Mouse (Mus musculus) granulocyte monocyte progenitor cell, adult 5-6 weeks (primary cell): ENCODE data around the gene Gsdma3. TPM values are rescaled to one million over a fixed set of nuclear protein-coding genes. Genes with fewer than 3 reads are reported as not detected.

ENCODE experiments used
- ATAC-seq: replicated peaks from 2 replicates; pipeline ENCODE4 v1.8.0; 2016; ENCODE audit warnings: mild to moderate bottlenecking, moderate TSS enrichment, inconsistent platforms; ENCODE audit not compliant: poor library complexity, severe bottlenecking
- total RNA-seq, 2 experiments: library from RNA; stranded (forward) in 1 of 2; stranded (reverse) in 1 of 2; fragments of 200-712, 200-1000 nt in 1 of 2; fragments of >200 nt in 1 of 2; fragmentation: Nextera tagmentation in 1 of 2; gene quantifications; 2 replicates each; pipeline ENCODE4 v1.2.3; 2014 to 2017

Gene Gsdma3
- total RNA-seq (2014; fragmentation: Nextera tagmentation) (not detected in 2 replicates), total RNA-seq (2017) (not detected in 2 replicates)

- ATAC-seq = no peak
Measured at GRCm38 (mm10) chr11:98625611-98626410, at the start of gene Gsdma3, which contains the start of gene Gm12355. Gene Gsdma3 (plus strand): TSS chr11:98626360. Gene Gm12355 (minus strand): TSS chr11:98625661.

GRCm38 (mm10) chr11:98577776-98578175 is 48.4 kb upstream of the Gsdma3 start:
- ATAC-seq = no peak

- ATAC-seq = peak; percentile 18; the same call in 1 of the 2 replicates
Measured at GRCm38 (mm10) chr11:98580301-98581121, 45.6 kb upstream of the Gsdma3 start.

DNA sequence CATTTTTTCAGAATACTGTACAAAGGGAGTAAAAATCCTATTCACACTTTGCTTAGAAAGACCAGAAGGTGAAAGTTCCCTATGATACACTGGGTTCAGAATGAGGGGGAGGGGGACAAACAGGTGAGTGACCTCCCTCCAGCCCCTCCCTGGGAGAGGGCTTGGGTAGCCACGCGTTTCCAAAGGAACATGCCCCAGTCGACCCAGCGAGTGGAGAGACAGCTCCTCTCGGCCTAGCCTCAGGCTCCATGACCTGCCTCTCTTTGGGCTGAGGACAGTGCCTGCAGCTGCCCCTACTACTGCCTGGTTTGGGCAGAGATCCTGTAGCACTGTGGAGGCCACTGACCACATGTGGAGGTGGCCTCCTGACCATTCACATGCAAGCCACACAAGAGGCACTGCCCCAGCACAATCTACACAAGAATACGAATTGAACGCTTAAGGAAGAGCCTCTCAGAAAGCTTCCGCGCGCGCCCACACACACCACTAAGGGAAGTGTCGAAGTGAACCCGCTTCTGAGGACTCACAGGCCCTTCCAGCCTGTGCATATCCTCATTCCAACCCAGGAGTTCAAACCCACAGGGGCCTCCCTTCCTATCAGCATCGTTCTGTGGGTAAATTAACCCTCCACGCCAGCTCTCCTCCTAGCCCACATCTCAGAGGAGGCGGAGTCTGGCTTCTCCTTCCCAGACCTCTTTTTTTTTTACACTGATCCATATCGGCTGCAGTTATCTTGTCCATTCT is 44.7 kb upstream of the Gsdma3 start:
- peak; percentile 14; the same call in 1 of the 2 replicates for ATAC-seq

DNA sequence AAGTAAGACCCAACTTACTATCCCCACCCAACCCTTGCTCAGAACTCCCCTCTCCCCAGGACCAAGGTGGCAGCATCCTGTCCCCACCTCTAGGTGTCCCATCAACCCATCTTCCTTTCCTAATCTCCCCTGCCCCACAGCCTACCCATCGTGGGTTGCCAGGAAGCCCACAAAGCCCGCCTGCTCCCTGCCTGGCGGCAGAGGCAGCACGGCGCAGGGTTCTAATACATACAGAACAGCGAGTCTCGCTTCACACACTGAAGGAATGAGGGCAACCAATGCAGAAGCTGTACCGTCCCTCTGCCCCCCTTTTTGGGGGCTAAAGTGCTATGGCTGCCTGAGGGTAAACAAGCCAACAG is 44.2 kb upstream of the Gsdma3 start:
- ATAC-seq = no peak

DNA sequence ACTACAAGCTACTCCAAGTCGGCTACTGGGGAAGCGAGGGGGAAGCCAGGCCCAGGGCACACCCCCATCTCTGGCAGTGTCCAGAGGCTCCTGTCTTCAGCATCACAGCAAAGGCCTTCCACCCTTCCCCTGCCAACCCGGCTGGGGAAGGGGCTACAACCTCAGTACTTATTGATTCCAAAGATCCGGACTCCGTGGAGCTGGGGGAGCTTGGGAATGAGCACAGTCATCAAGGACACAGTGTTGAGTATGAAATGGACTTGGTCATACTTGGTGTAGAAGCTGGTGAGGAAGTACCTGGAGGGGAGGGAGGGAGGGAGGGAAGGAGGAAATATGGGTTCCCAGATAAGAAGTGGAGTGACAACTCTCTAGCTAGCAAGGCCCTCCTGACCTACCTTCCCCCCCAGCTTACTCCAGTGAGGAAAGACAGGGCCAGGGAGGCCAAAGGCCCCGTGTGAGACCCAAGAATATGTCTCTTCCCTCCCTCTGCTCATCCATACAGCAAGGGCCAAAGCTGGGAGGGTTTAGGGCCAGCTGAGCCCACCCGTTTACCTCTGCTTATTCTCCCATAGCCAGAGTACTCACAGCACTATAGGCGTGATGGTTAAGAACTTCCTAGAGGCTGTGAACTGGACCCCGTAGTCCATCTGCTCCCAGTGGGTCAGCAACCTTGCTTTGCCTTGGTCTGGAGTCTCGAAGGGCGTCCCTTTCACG is 43.5 kb upstream of the Gsdma3 start:
- ATAC-seq = no peak

GRCm38 (mm10) chr11:98583265-98583552 is 43.0 kb upstream of the Gsdma3 start:
- no peak for ATAC-seq

- ATAC-seq = no peak
Measured at GRCm38 (mm10) chr11:98583571-98583970, 42.6 kb upstream of the Gsdma3 start.

GRCm38 (mm10) chr11:98584146-98584545 is 42.0 kb upstream of the Gsdma3 start:
- ATAC-seq = no peak

GRCm38 (mm10) chr11:98584629-98585177 is 41.5 kb upstream of the Gsdma3 start:
- no peak for ATAC-seq

DNA sequence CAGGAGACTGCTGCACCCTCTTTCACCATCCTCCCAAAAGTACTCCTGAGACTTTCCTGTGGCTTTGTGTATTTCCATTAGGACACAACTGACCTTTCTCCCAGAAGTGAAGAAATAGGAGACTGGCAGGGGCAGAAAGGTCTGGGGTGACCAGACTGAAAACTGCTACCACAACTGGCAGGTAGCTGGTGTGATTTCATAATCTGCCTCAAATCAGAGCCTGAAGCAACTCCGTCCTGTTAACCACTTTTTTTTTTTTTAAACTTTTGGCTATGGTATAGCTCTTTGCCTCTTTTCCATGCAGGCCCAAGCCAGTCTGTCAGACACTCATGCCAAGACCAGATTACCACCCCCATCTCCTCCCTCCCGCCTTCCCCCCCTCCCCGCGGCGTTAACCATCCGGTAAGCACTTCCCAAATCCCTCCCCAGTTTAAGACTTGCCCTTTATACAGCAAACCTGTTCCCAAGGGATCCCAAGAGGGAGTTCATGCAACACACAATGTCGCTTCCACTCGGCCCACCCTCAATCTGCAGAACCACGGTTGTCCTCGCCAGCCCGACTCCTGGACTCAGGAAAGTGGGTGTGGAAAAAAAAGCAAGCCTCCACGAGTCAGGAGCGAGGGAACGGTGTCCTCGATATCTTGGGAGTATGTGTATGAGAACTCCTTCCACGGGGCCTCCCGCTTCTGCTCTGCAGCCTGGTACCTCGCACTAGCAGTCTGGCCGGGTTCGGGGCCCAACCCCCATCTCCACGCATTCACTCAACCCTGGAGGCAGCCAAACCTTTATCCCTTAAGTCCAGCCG is 39.9 kb upstream of the Gsdma3 start:
- no peak for ATAC-seq

DNA sequence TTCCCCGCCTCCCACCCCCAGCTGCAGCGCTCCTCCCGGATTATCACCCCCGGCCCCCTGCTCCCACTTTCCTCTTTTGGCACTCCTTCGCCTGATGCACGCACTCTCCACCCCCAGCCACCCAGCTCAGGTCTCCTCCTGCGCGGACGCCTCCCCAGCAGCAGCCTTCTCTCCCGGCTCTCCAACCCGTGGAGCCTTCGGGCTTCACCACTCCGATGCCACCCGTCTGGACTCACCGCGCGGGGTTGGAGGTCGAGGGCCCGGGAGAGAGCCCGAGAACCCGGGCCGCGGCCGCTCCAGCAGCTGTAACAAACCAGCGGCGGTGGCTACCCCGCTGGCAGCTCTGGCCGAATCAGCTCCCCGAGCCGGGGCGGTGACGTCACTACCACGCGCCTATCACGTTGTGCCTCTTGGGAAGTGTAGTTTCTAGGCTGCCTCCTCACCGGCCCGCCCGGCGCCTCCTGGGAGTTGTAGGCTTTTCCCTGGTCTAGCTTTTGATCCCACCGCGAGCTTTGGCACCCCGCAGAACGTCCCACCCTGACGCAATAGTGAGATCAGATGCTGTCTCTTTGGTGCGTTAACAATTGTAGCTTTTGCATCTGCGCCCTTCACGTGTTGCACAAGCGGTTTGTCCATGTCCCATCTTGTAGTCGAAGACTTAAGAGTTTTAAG is 39.1 kb upstream of the Gsdma3 start, which contains the start of gene Ormdl3:
Gene Ormdl3, minus strand, starts transcription at position 477 of the 672 bp plus-strand sequence.
- peak; percentile 83 for ATAC-seq

DNA sequence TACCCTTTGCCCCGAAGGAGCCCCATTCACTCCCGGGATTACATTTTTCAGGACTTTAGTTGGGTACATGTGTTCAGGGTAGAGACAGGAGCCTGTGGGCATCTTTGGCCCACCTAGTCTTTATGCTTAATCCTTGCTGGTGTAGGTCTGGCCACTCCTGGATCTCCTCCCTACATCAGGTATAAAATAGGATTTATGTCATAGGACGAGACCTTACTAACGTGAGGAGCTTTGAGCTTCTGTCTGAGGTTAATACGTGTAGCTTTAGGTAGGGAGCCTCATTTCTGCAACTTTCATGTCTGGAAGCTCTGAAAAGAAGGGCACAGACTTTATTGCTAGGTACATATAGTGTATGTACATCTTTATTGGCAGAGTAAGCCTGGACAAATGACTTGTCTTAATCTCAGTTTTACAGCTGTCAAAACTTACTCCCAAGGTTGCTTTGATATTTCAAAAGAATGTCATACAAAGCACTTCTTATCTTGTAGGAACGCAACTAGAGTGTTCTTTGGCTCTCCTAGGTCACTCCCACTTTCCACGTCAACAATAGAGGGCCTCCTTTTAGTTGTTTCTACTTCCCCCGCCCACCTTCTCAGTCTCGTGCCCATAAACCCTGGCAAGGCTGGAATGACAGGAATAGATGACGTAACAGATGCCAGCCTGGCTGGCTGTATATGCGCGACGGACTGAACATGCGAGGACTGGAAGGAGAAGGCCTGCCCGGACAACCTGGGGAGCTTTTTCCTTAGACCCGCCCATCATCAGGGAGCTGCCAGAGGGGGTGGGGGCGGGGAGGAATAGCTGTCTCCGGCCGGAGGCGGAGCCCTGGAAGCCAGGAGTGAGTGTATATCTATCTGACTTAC is 38.2 kb upstream of the Gsdma3 start:
- peak; percentile 60 for ATAC-seq

- no peak for ATAC-seq
Measured at GRCm38 (mm10) chr11:98588833-98589281, 37.3 kb upstream of the Gsdma3 start.

DNA sequence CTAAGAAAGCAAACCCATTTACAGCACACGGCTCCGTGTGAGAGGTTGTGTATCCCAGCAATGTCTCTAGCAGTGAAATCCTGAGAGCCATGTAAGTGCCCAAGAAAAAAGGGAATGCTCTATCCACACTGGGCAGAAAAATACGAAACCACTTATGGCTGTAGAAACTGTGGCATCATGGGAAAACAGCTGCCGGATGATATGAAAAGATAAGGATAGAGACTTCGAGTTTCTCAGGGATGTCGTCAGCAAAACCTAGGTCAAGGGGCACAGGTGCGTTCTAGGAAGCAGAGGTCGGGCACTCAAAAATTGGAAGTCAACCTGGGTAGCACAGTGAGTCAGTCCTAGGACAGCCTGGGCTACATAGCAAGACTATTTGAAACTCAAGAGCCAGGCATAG is 36.9 kb upstream of the Gsdma3 start:
- no peak for ATAC-seq

- no peak for ATAC-seq
Measured at GRCm38 (mm10) chr11:98590548-98591445, 35.4 kb upstream of the Gsdma3 start.
